Mouse (Mus musculus) right cerebral cortex, adult 2 months (tissue): Measurements from ENCODE around the gene Nlrp1a.

ENCODE experiments used
- DNase-seq, 2 experiments: peaks; one replicate each; pipeline ENCODE4 v3.0.0; 2021 to 2022; ENCODE audit warnings: low spot score in 2 of 2

The Nlrp1a gene

DNA sequence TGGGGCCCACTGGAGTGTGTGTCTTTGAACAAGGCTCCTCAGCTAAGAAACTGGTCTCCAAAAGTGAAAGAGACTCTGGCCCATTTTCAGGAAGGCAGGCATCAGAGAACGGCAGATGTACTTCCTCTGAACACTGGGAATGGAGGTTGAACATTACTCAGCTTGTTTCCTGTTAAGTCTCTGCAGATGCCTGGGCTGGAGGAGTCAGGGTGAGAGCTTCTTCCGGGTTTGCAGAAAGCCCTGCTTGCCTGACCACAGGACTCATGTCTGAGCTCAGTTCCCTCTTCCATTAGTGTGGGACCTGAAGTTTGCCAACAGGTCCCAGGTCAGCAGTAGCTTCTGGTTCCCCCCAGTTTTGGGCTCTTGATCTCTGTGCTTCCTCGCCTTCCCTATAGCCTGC is at the start of gene Nlrp1a:
Gene Nlrp1a (minus strand): TSS at position 44 of the 400 bp plus-strand sequence.
- no peak for DNase-seq

DNA sequence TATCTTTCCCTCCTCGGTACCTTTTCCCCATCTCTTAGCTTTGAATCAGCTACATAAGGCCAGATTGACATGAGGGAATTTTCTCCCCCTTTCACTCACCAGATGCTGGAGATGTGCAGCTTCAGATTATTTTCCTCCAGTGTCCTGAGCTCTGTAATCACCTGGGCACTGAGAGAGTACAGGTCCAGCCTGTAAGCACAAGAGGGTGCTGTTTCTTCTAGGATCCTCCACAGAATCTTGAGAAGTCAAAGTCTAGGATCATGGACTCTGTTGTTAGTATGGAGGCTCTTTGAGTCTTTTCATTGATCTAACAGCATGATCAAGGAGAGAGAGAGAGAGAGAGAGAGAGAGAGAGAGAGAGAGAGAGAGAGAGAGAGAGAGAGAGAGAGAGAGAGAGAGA is 25.1 kb upstream of the Nlrp1a start:
- no peak for DNase-seq

DNA sequence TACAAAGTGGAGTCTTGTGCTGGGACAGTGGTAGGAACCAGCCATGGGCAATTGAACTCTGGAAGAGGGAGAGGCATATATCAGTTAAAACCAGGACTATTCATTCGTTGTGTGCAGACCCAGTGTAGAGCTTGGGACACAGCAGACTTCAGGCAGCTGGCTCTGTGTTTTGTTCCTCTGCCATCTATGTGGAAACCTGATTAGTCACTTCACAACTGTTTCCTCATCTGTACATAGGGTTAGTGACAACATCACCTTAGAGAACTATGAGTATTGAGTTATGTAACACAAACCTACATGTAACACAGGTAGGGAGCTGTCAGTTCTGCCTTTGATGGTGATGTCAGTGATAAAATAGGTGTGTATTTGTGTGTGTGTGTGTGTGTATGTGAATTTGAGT is 19.6 kb upstream of the Nlrp1a start:
- DNase-seq, result no peak

DNA sequence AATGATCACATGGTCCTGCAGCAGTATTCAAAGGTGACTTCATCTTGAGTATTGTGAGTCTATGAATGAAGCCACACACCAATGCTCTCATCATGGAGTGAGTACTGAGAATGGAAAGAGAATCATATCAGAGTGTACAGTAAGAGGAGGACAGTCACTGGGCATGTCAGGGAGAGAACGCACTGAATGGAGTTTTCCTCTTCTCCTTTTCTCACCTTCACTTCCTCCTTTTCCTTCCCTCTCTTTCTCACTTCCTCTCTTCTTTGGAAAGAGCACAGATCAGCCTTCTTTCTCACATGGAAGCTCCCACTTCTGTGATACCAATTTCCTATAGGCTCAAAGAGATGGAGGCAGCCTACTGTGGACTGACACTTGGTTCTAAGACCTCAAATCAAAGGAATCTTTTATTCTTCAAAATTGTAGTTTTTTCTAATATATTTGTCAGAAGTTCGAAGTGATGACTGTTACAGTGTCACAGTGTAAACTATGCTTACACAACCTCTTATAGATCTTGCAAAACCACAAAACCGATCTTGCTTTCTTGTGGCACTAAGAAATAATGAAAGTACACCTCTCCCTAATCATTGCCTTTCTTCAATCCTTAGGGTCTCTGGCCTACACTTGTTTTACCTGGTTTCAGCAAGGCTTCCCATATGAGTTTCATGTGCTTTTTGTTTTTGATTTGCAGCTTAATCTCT is 15.1 kb upstream of the Nlrp1a start:
- DNase-seq, result no peak

DNA sequence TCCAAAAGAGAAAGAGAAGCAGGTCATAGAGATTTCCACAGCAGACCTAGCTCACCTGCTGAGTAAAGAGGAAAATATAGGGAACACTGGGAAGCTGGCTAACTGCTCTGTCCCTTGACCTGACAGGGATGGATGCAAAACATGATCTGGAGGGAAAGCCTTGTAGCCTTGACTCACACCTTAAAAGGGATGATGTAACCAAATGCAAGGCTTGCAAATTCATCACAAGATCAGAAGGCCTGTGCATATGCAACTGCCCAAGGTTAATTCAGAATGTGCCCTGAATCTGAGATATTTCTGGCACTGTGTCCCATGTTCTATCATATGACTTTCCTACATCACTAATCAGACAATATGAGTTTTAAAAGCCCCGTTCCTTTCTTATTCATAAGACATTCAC is 10.8 kb upstream of the Nlrp1a start:
- DNase-seq, result no peak

DNA sequence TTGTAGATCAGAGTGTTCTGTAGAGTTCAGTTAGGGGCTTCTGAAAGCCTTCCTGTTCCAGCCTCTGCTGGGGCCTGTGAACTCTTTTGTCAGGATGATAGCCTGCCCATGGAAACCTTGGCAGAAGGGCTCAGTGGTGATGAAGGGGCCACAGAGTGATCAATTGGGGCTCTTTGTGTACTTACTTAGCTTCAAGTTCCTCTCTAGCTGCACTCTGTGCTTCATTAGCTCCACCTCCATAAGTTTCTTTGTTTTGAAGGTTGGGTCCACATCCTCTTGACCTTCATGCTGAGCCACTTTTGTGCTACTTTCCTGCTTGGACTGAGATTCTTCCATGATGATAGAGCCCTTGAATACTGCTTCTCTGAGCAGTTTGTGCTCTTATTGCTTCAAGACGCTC is 2.5 kb downstream of the Nlrp1a start:
- DNase-seq, result no peak

DNA sequence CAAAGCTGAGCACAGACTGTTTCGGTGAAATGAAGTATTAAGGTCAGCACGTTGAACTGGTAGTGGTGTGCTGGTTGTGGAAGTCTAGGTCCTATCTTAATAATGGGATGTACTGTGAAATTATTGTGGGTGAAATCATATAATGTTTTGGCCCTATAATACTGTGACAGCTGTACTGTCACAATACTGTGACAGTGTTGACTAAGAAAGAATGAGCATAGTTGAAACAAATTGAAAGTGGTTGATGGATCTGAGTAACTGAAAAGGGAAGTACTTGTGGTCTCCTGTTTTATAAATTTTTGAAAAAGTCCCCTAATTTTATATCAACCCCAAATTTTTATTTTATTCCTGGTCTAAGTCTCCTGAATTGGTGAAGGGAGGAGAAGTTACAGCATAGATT is 37.4 kb downstream of the Nlrp1a start:
- DNase-seq, result no peak

DNA sequence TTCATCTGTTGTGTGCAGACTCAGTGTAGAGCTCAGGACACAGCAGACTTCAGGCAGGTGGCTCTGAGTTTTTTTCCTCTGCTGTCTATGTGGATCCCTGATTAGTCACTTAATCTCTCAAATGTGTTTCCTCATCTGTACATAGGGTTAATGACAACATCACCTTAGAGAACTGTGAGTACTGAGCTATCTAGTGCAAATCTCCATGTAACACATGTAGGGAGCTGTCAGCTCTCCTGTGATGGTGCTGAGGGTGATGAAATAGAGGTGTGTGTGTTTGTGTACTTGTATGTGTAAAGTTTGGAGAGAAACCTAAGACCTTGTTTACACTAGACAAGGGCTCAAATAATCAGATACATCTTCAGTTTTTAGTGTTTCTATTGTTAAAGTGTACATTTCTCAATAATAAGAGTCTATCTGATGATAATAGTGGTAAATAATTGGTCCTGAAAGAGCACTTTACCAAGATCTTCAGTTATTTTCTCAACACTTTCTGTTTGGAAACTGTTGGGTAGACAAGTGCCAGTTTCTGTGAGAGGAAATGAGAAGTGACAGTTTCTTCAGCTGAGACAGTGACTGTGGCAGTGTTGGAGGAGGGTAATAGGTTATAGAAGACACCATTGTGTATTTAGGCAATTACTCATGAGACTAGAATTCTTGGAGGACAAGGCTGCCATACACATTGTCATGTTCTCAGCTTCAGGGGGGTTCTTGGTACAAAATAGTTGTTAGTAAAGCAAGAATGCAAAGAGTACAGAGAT is 38.1 kb downstream of the Nlrp1a start:
- DNase-seq, result no peak

DNA sequence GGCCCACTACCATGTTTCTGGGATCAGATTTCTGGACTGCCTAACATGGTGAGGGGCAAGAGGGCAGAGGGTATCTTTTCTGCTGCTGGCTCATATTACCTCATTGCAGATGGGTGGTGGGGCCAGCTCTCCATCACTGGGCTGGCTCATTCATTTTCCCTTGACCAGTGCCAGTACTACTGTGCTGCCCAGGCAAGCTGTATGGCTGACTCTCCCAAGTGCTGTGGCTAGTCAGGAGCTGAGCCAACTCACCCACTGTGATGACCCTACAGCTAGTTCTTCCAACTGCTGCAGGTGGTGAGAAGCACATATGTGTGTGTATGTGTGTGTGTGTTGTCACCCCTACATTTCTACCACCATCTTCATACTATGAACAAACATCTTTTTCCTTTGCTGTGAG is 40.6 kb downstream of the Nlrp1a start:
- DNase-seq, result no peak

DNA sequence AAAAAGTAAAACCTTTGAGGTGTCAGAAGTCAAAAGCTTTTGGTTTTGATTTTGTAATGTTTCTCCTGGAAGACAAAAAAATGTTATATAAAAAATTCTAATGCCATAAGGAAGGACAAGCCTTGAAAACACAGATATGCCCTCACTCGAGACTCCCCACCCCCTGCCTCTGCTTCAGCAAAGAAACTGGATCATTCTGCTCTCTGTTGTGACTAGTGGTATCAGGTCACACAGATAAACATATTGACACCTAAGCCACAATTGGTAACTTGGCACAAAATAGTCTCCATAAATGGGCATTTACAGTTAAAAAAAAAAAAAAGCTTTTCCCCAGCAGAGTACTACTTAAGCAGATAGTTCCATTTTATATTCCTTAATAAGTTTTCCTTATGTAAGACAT is 68.2 kb downstream of the Nlrp1a start:
- DNase-seq, result no peak

DNA sequence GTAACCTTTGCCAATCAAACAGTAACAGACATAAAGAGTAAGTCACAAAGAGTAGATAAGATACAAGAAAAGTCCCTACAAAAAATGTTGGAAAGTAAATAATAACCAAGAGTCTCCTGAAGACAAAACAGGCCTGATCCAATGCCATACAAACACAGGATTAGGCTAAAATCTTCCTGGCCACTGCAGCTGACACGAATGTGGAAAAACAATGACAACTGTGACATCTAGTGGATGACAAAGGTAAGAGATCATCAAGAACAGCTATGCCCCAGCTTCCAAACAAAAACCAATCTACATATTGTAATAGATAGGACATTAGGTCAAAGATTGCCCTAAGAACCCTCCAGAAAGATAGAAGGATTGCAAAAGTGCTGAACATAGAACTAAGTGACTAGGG is 92.0 kb downstream of the Nlrp1a start:
- DNase-seq, result peak in 1 of 2 experiments; percentile 24
